Mouse (Mus musculus) embryonic facial prominence, embryonic 13.5 days (tissue): ENCODE measurements around the gene H2bfm. TPM values are rescaled to one million over a fixed set of nuclear protein-coding genes. Genes with fewer than 3 reads are reported as not detected.

ENCODE experiments used
- polyA plus RNA-seq: library from polyadenylated mRNA; unstranded; fragments of >200 nt; fragmentation: Nextera tagmentation; extraction: Ambion mirVana; gene quantifications from 2 replicates; pipeline ENCODE4 v1.2.1, GENCODE M21; 2015

The H2bfm gene
- polyA plus RNA-seq, 1 experiment from 2014 or later: not detected

Other genes with a start within 250 kb of the H2bfm start
- gene Tceal1, start 219.3 kb upstream of the H2bfm start, polyA plus RNA-seq: 11.9 and 13.2 TPM in 2 replicates
- 603 and 642 TPM in 2 replicates for gene Morf4l2, start 183.6 kb upstream of the H2bfm start, polyA plus RNA-seq
- gene Glra4, start 147.2 kb upstream of the H2bfm start, polyA plus RNA-seq: not detected in 2 replicates
- 9.5 and 9.7 TPM in 2 replicates for gene Plp1, start 104.7 kb upstream of the H2bfm start, polyA plus RNA-seq
- 0.31 and 0.56 TPM in 2 replicates for gene Rab9b, start 58.6 kb upstream of the H2bfm start, polyA plus RNA-seq
- 101 and 117 TPM in 2 replicates for gene Tmsb15b2, start 48.2 kb downstream of the H2bfm start, polyA plus RNA-seq
- 5.0 and 11.3 TPM in 2 replicates for gene Tmsb15l, start 49.5 kb downstream of the H2bfm start, polyA plus RNA-seq
- gene Tmsb15b1, start 49.5 kb downstream of the H2bfm start, polyA plus RNA-seq: 45.1 and 49.1 TPM in 2 replicates
- 32.5 and 35.0 TPM in 2 replicates for gene Zcchc18, start 65.8 kb downstream of the H2bfm start, polyA plus RNA-seq
- 14.1 and 14.4 TPM in 2 replicates for gene Slc25a53, start 111.0 kb downstream of the H2bfm start, polyA plus RNA-seq
- gene Fam199x, start 122.3 kb downstream of the H2bfm start, polyA plus RNA-seq: 7.8 and 8.8 TPM in 2 replicates
- gene Esx1, start 194.8 kb downstream of the H2bfm start, polyA plus RNA-seq: not detected in 2 replicates